Mouse (Mus musculus) spleen, adult 12 weeks (tissue): Measurements from ENCODE around the gene Twf2.

Experiments
- DNase-seq: peaks from one replicate; pipeline ENCODE4 v3.0.0; 2022; ENCODE audit warnings: low spot score

Gene Twf2

DNA sequence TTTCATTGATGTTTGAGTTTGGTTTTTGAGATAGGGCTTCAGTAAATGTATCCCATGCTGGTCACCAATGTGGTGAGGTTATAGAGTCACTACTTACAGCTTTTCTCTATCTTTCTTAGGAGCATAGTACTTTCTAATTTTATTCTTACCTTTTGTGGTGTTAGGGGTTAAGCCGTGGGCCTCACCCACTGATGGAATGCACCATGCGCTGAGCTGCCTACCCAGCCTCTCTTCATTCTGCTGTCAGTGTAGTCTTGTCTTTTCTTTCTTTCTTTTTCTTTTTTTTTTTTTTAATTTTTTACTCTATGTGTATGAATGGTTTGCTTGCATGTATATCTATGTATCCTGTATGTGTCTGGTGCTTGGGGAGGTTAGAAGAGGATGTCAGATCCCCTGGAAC is 23.5 kb upstream of the Twf2 start:
- DNase-seq: no peak

DNA sequence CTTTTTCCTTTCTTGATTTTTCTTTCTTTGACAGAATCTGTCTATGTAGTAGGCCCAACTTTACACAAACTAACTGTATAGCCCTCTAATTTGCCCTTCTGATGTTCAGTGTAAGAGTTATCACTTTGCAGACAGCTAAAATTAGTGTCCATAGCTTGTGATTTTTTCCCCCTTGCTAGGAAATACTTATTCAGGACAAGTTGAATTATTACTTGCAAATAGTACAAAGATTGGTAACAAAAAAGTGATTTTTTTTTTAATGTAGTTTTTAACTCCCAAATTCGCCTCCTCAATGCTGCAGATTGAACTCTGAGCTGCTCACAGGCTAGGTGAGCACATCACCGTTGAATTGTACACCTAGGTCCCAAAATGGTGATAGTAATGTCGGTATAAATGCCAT is 22.9 kb upstream of the Twf2 start:
- DNase-seq: no peak

DNA sequence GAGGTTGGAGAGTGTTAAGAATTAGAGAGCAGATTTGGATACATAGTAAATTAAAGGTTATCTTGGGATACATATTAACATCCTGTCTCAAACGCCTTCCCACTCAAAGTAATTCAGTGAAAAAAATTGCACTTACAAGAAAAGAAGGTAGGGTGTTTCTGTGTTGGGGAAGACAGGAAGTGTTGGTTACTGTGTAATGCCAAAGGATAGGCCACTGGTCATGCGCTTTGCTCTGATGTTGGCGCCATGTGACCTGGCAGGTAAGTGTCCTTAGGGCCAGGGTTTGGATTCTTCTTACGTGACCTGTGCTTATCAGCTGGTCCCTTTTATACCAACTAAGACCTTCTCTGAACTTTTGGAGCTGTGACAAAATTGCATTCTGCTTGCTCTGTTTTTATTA is 20.8 kb upstream of the Twf2 start:
- DNase-seq: no peak

DNA sequence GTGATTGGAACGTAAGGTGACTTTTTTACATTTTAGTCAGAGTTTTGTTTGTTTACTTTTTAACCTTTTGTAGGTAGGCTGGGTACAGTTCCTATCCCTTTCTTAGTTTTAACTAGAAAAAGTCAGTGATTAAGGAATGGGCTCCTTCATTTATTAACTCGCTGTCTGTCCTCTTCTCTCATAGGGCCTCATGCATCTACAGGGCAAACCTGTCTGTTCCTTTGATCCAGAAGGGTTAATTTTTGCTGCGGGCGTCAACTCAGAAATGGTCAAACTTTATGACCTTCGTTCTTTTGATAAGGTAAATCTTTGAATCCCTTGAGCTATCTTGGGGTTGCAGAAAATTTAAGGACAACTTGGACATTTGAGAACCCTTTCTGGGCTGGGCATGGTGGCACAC is 18.9 kb upstream of the Twf2 start:
- no peak for DNase-seq

DNA sequence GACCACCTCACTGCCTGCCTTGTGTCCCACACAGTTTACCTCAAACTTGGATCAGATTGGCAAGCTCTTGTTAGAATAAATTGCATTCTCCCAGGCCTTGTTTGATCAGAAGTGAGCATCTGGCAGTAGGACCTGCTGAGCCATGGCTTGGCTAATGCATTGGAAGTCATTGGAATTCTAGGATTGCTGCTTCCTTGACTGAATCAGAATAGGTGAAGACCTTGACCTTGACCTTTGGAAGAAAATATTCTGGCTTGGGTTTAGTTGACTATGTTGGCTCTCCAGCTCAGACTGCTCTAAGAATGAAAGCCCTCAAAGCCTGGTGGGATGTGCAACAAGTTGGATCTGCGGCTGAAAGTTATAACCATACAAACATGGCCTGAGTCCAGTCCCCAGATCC is 11.6 kb upstream of the Twf2 start:
- DNase-seq: no peak

DNA sequence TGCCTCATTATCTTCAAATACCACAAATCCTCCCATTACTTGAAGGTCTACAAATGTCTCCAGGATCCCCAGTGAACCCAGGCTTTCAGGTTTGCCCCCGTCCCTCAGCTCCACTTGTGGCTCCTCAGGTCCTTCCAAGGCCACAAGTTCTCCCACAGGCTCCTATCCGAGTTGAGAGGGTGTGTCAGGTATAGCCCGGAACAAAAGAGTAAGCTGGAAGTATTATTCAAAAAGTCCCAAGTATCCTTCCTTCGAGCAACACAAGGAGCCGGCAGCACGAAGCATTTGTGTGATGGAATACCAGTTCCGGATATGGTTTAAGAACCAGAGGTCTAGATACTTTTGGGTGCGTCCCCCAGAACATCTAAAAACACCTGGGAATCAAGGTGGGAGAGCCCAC is 10.9 kb upstream of the Twf2 start:
- no peak for DNase-seq

DNA sequence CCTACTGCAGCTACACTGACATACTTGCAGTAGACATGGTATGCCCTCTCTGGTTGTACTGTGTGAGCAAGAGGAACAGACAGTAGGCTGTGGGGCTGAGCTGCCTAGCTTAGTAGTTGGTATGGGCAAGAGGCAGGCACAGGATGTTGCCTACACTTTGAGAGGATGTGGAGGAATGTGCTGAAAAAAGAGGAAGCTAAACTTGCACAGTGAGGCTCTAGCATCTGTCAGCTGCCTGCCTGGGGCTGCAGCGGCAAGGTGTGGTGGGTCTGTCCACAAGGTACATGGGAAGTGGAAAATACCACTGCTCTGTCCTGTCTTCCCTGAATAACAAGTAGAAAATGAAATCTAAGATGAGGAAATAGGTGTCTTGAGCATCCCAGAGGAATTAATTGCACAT is 9.9 kb upstream of the Twf2 start:
- no peak for DNase-seq

DNA sequence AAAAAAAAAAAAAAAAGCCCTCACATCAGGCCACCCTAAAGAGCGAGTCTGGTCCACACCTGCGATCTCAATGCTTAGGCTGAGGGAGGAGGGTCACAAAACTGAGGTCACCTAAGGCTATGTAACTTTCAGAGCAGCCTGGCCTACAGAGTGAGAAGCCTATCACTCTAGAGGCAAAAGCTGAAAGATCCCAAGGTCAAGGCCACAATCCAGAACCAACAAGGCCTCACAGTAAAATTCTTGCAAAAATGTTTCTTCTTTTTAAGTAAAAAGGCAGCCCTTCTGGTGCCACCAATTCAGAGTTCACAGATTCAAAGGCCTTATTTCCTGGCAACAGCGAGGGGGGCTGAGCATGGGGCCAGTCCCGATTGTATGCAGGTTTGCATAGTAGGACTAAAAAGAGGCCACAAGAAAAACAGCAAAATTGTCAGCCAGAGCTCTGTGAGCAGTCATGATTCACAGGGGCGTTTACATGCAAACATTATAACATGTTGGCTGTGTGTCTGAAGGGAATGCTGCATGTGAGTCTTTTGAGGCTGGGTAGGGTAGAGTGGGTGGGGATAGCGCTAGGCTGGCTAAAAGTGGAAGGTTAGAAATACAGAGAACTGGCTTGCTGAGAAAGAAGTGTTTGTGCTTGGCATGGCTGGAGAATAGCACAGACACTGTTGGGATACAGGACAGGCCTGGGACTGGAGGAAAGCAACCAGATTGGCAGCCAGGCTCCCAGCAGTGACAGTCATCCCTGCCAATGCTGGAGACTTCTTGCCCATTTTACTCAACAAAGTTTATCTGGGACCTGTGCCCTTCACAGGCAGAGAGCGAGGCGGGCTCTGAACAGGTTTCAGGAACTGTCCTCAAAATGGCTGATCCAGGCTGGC is 8.7 kb upstream of the Twf2 start:
- DNase-seq: no peak

DNA sequence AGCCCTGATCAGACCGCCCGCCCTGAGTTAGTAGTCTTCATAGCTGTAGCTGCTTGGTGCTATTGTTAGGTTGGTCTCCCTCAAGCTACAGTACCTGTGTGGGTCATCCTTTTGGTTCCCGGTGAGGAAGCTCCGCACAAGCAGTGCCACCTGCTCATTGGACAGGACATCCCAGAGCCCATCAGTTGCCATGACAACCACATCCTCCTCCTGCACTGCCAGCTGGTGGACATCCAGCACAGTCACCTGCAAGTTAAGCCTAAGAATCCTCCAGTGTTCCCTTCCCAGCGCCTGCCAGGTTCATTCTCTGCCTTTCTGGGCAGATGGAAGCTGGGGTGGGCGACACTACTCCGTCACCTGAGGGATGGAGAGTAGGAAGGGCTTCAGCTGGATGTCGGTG is 7.2 kb upstream of the Twf2 start:
- DNase-seq: no peak

DNA sequence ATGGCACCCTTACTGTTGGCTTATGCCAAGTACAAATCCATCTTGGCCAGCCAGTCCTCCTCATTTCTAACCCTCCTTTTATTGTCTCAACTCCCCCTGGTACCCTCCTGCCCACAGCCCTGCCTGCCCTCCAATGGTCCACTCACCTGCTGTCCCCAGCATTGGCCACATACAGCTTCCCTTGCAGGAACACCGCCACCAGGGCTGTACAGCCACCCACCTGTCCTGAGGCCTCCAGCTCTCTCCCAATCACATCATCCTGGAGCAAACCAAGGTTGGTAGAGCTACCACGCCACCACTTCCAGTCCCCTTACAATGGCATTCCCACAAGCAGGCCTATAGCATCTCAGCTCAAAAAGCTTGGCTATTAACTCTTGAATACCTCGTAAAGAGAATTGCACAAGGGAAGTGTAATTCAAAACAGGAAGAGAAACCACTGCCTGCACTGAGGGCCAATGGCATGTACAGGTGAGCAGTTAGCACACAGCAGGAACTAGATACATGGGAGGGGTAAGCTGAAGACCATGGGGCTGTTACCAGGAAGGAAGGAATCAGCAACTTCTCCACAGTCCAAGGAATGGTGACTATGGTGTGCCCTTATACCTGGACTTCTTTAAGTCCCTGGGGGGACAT is 5.7 kb upstream of the Twf2 start:
- DNase-seq: no peak

DNA sequence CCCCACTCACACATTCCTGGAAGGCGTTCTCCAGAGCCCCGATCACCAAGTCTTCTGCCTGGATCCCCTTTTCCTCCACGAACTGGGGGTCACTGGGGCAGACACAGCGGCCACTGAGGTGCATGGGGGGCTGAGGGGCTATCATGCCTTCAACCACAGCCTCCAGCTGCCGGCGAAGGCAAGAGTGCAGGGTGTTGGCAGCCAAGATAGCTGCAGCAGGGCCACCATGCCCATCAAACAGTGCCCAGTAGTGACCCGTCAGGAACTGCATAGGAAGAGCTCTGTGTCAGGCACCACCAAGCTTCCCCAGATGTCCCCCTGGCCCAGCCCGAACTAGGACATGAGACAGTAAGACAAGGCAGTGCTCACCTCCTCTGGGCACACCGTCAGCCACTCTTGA is 5.2 kb upstream of the Twf2 start:
- DNase-seq: no peak

DNA sequence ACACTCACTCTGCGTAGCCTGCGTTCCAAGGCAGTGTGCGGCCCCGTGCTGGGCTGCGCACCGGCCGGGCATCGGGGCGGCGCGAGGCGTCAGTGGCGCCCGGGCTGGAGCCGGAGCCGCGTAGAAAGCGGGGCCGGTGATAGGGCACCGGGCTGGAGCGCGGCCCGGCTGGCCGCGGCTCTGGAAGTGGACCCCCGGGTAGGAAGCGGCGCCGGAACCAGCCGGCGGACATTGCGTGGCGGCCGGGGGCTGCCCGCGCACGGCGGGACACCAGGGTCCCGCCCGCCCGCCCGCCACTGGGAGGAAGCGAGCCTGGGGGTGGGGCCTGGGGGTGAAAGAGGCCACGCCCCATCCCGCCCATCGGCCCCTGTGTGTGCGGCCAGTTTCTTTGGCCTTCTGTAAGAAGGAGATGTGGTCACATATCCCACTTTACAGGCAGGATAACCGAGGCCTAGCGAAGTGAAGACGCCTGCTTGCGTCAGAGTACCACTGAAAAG is 3.9 kb upstream of the Twf2 start:
- DNase-seq: peak; percentile 51

DNA sequence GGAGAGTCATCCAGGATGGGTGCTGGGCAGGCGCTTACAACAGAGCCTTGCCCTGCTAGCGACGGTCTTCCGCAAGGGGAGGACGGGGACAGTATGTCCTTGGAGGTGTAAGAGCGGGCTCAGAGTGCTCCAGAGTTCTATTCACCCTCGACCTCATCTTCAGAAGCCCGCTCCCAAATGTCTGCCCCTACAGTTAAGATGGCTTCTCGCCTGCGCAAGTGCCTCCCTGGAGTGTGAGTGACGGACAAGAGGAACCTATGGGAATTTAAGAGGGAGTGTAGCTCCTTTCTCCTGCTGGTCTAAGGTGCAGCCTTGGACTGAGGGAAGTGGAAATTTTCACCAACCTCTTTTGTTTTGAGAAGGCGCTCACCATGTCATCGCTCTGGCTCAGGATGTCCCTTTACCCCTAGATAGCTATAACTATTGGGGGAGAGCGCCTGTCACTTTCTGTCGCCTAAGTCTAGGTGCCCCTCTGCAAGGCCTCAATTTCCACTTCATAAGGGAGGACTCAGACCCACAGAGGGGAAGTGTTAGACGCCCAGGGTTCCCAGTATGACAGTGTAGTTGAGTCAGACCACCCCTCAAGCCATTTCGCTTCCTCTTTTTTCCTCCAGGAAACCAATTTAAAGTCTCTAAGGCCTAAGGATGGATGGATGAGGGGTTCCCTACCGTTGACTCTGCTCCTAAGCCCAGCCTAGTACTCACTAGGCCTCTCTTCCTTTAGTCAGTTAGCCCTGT is 3.2 kb upstream of the Twf2 start, which contains the start of gene Ppm1m:
Gene Ppm1m, minus strand, starts transcription at position 212 of the 738 bp plus-strand sequence.
- no peak for DNase-seq

DNA sequence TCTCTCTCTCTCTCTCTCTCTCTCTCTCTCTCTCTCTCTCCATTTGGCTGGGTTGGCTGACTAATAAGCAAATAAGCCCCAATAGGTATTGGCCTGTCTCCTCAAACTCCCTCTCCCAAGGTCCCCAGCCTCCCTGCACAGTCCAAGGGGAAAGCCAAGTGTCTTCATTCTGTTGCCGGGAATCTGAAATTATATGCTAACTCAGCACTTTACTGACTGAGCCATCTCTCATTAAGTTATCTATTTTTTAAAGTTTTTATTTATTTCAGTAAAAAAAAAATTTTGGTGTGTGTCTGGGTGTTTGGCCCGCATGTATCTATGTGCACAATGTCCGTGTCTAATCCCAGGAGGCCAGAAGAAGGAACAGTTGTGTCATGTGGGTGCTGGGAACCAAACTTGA is 1.0 kb upstream of the Twf2 start:
- DNase-seq: no peak

DNA sequence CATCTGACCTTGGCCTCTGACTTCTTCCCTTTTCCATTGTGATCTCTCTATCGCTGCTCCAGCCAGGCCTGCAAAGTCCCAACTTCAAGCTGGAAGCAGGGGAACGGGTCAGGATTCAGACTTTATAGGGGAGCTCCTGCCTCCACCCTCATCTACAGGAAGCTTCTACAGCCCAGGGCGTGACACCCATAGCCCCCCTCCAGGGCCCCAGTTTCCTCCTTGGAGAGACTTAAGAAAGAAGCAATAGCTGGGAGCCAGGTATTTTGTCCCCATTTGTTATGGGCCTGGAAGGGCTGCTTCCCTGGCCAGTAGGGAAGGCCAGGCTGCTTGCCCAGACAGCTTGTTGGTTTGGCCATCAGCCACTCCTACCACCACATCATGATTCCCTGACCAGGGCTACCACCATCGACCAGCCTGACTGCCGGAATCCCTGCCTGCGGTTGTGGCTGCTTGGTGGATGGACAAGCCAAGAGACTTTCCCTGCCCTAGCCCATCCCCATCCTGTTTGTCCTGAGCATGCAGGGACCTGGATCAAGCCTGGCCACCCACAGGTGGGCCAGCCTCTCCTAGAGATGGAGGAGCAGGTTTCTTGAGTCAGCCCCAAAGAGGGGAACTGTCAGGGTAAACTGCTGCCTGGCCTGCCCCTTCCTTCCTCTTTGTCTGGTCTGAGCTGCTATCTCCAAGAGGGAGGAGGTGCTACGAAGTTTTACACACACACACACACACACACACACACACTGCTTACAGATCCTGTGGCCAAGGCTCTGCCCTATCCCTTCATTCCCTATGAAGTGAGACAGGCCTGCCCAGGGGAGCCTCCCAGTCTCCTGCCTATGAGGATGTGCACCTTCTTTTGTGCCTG is 1.3 kb downstream of the Twf2 start:
- DNase-seq: no peak

DNA sequence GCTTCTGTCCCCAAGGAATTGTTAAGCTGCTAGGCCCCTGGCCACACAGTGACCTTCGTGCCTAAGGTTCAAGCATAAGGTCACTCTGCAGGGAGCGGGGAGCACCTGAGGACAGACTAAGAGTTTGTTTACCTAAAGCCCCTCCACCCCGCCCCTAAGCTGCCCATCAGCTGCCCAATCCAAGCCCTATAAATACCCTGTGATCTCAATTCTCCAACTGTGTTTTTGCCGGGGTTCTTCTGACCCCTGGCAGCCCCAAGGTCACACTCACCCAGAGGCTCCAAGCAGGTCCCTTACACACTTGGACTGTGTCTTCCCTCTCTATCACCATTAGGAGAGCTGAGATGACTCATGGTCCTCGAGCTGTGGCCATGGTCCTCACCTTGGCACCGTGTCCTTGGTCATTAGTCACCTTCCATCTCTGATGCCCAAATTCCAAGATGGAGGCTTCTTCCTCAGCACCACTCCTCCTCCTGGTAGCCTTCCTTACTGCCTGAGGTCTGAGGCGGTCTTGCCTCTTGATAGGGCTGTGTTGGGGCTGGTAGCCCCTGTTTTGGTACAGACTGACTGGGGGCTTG is 2.9 kb downstream of the Twf2 start:
- DNase-seq: no peak

DNA sequence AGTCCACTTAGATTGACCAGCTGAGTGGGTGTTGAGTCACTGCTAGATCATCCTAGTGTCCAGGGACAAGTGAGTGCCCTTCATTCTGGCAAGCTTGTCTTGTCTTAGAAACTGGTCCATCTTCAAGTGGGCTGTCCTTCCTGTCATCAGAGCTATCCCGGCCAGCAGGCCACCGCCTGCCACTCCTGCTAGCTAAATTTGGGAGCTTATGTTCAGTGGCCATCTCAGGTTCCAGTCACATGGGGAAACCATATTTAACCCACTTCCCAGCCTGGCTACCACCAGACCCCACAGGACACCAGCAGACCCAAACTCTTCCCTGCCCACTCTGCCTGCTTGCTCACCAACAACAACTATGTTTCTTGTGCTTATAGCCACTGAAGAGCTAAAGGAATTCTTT is 3.6 kb downstream of the Twf2 start:
- no peak for DNase-seq

DNA sequence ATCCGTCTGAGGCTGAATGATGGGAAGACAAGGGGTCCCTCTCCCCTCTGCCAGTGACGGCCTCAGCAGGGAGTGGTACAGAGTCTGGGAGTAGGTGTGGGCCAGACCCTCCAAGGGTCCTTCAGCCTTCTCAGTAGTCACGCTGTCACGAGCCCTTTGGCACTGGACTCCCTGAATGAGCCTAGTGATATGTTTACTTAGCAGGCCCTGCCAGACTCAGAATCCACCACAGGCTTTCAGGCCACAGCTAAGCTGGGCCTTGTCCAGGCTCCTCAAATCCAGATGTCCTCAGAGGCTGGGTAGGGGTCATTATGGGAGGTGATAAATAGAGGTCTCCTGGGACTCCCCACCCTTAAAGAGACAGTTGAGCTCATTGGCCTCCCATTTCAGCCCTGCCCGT is 5.3 kb downstream of the Twf2 start:
- DNase-seq: no peak

DNA sequence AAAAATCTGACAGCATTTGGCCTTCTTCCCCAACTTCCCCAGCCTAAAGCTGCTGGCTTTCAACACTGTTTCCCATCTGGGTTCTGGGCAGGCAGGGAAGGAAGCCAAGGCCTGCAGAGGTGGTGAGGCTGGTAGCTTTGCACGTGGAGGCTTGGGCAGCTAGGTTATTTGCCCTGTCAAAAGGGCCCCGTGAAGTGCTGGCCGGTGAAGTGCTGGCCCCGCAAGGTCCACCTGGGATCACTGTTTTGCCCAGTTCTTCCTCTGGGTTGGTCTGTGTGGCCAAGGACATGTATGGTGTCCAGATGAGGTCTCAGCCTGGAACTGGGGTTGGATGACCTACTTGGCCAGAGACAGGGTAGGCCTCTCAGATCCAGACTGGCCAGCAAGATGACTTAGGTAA is 7.0 kb downstream of the Twf2 start:
- no peak for DNase-seq

DNA sequence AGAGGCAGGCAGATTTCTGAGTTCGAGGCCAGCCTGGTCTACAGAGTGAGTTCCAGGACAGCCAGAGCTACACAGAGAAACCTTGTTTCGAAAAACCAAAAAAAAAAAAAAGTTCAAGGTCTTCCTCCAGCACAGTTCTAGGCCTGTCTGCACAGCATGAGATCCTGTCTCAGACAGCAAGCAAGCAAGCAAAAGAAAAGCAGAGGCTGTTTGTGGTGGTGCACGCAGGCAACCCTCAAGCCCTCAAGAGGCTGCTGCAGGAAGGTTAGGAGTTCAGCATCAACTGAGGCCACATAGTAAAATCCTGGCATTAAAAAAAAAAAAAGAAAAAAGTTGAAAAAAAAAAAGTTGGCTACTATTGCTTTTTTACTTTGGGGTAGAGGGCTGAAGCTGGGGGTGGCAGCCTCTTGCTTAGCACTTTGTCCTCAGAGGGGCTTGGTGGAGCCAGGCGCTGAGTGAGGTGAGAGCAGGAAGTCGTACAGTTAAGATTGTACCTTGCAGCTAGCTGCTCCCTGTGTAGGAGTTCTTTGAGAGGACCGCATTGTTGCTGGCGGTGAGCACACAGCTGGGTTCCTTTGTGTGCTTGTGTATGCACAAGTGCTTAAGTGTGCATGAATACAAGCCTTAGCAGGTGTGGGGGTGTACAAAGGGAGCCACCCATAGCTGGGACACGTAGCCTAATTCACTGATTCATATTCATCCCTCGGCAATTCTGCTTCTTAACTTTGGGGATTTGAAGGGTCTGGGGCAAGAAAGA is 8.1 kb downstream of the Twf2 start:
- DNase-seq: no peak
